Mouse (Mus musculus): ENCODE measurements around the gene Rgma. TPM values are rescaled to one million over a fixed set of nuclear protein-coding genes. Genes with fewer than 3 reads are reported as not detected.

The Rgma gene
- polyA plus RNA-seq, 1 experiment = 4.7 TPM

DNA sequence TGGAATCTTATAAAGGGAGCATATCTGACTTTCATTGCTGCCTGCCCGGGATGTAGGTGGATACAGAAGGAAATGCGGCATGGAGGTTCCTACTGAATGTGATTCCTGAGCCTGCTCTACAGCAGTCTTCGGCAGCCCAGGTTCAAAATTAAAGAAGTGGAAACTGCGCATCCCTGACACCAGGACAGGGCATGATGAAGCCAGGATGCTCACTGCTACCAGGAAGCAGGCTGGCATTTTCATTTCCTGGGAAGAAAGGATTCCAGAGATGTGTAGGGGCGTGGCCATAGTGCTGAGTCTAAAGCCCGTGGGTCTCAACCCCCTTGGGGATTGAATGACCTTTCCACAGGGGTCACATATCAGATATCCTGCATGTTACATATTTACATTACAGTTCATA, 2.7 kb downstream of the Rgma start:
- no peaks in the 10 kb centered on the region for H3K36me3 ChIP-seq (ENCODE audit: control insufficient read depth, insufficient read depth, low read length)
- no peak overlapping the region for H3K27ac ChIP-seq (ENCODE audit: insufficient read depth, low read length)
- DNase-seq (ENCODE audit: low read depth in 1 of 2, low spot score in 2 of 2) = no peak
- peaks cover 5% of the 10 kb centered on the region; the same call in 1 of the 2 replicates for H3K4me1 ChIP-seq (ENCODE audit: control insufficient read depth, insufficient read depth, insufficient read length)
- WGBS = 75% methylated on average over 6 of the region's 6 CpGs
- no peak for TF ChIP-seq CTCF (IDR thresholded peaks at IDR 0.05; ENCODE audit: extremely low read depth, insufficient read depth, insufficient read length, insufficient replicate concordance)
- peaks cover 13% of the 10 kb centered on the region; the same call in 1 of the 2 replicates for H3K27me3 ChIP-seq (ENCODE audit: control insufficient read depth, insufficient read depth, low read length)
- no peak overlapping the region for H3K4me3 ChIP-seq (ENCODE audit: extremely low read depth, insufficient read depth, insufficient read length)

DNA sequence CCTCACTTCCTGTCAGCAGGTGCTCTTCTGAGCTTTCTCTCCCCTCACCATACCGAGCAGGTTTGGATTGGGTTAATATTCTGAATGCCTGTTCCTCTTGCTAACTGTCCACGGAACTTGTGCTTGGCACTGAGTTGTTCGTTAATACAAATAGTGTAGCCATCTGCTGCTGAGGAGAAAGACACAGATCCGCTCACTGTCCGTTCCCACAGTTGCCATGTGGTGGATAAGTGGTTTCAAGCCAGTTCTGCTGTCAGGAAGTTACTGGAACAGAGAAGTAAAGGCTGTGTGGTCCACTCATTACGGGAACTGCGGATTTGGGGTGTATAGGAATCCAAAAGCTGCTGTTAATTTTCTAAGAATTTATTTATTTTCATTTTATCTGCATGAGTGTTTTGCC, 7.5 kb downstream of the Rgma start:
- Histone ChIP-seq H3K4me1 (ENCODE audit: control insufficient read depth, insufficient read depth, insufficient read length) (no peaks in the 10 kb centered on the region), H3K27me3 (ENCODE audit: control insufficient read depth, insufficient read depth, low read length) (no peaks in the 10 kb centered on the region), H3K4me3 (ENCODE audit: extremely low read depth, insufficient read depth, insufficient read length) (no peak overlapping the region), H3K27ac (ENCODE audit: insufficient read depth, low read length) (no peak overlapping the region), H3K36me3 (ENCODE audit: control insufficient read depth, insufficient read depth, low read length) (no peaks in the 10 kb centered on the region)
- TF ChIP-seq POLR2A (IDR thresholded peaks at IDR 0.05; ENCODE audit: low read depth, low read length) (no peak), CTCF (IDR thresholded peaks at IDR 0.05; ENCODE audit: extremely low read depth, insufficient read depth, insufficient read length, insufficient replicate concordance) (no peak)
- 80% methylated on average over 7 of the region's 7 CpGs for WGBS
- no peak for DNase-seq (ENCODE audit: low read depth in 1 of 2, low spot score in 2 of 2)

DNA sequence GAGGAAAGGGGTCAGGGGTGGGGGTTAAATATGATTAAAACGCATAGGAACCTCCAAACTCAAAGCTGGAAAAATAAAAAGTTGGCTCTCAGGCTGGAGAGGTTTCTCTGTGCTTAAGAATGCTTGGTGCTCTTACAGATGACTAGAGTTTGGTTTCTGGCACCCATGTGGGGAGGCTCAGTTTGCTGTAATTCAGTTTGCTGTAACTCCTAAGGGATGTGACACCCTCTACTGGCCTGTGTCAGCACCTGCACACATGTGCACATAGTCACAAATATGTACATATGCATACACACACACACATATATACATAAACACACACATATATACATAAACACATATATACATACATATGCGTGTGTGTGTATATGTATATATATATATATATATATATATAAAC, 13.6 kb downstream of the Rgma start:
- no peak for DNase-seq (ENCODE audit: low read depth in 1 of 2, low spot score in 2 of 2)
- H3K36me3 ChIP-seq (ENCODE audit: control insufficient read depth, insufficient read depth, low read length) = no peaks in the 10 kb centered on the region
- no peaks in the 10 kb centered on the region for H3K4me1 ChIP-seq (ENCODE audit: control insufficient read depth, insufficient read depth, insufficient read length)
- WGBS = 79% methylated on average over 2 of the region's 2 CpGs
- no peak overlapping the region for H3K27ac ChIP-seq (ENCODE audit: insufficient read depth, low read length)
- H3K4me3 ChIP-seq (ENCODE audit: extremely low read depth, insufficient read depth, insufficient read length) = no peak overlapping the region
- peaks cover 14% of the 10 kb centered on the region for H3K27me3 ChIP-seq (ENCODE audit: control insufficient read depth, insufficient read depth, low read length)
- TF ChIP-seq POLR2A (IDR thresholded peaks at IDR 0.05; ENCODE audit: low read depth, low read length) (no peak), CTCF (IDR thresholded peaks at IDR 0.05; ENCODE audit: extremely low read depth, insufficient read depth, insufficient read length, insufficient replicate concordance) (no peak)

DNA sequence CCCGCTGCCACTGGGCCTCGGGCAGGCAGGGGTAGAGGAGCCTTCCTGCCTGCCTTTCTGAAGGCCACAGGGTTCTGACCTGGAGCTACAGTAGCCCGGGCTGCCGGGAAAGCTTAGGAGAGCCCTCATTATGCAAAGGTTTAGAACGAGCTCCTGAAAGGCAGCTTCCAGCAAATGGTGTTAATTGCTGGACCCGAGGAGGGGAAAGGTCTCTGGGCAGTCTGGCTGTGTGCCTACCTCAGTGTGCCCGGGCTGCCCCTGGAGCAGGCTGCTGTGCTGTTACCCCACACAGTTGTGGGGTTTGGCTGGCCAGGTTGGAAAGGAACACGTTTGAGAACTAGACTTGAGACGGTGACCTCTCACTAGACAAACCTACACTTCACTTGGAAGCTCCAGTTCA, 14.1 kb downstream of the Rgma start:
- peaks cover 14% of the 10 kb centered on the region for H3K27me3 ChIP-seq (ENCODE audit: control insufficient read depth, insufficient read depth, low read length)
- no peaks in the 10 kb centered on the region for H3K4me1 ChIP-seq (ENCODE audit: control insufficient read depth, insufficient read depth, insufficient read length)
- H3K4me3 ChIP-seq (ENCODE audit: extremely low read depth, insufficient read depth, insufficient read length) = no peak overlapping the region
- no peak for DNase-seq (ENCODE audit: low read depth in 1 of 2, low spot score in 2 of 2)
- no peaks in the 10 kb centered on the region for H3K36me3 ChIP-seq (ENCODE audit: control insufficient read depth, insufficient read depth, low read length)
- no peak for TF ChIP-seq CTCF (IDR thresholded peaks at IDR 0.05; ENCODE audit: extremely low read depth, insufficient read depth, insufficient read length, insufficient replicate concordance)
- no peak for TF ChIP-seq POLR2A (IDR thresholded peaks at IDR 0.05; ENCODE audit: low read depth, low read length)
- no peak overlapping the region for H3K27ac ChIP-seq (ENCODE audit: insufficient read depth, low read length)
- WGBS = 21% methylated on average over 9 of the region's 9 CpGs

DNA sequence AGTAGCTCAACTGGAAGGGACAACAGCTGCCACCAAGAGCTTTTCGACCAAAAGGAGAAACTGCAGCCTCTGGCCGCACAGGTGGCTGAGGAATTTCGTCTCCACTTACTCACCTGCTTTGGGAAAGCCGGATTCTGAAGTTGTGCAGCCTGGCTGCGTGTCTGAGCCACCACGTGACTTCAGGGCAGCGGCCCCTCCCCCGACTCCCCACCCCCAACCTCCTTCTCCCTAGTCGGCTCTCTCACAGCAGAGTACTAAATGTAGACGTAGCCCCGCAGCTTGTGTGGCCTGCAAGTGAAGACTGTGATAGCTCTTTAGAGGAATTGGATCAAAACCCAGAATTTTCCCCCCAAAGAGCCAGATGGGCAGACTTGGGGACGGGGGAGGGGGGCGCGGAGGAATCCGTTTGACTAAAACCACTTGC, 14.6 kb downstream of the Rgma start:
- no peak for TF ChIP-seq POLR2A (IDR thresholded peaks at IDR 0.05; ENCODE audit: low read depth, low read length)
- WGBS = 8% methylated on average over 15 of the region's 15 CpGs
- Histone ChIP-seq H3K27me3 (ENCODE audit: control insufficient read depth, insufficient read depth, low read length) (peaks cover 14% of the 10 kb centered on the region), H3K4me3 (ENCODE audit: extremely low read depth, insufficient read depth, insufficient read length) (no peak overlapping the region), H3K4me1 (ENCODE audit: control insufficient read depth, insufficient read depth, insufficient read length) (no peaks in the 10 kb centered on the region), H3K36me3 (ENCODE audit: control insufficient read depth, insufficient read depth, low read length) (no peaks in the 10 kb centered on the region), H3K27ac (ENCODE audit: insufficient read depth, low read length) (no peak overlapping the region)
- DNase-seq (ENCODE audit: low read depth in 1 of 2, low spot score in 2 of 2) = no peak

DNA sequence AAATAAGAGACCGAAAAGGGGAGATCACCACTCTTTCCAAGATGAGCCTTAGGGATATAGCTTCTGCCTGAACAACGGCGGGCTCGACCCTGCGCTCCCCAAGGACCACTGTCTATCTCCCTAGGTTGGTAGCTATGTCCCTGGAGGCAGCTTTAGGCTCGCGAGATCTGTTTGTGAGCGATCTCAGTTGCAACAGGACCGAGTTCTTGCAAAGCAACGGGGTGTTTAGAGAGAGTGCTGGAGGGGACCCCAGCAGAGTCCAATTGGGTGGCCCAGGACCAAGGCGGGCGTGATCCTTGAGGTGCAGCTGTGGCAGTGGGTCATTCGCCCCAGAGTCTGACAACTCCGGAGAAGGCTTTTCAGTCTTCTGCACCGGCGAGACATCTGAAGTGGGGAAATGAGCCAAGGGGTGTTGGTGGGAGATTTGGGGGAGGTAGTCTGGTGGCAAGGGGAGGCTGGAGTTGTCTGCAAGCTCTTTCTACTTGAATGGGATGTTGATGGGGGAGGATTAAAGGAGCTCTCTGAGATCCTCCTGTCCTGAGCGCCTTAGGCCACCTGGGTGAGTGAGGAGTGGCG, 15.2 kb downstream of the Rgma start:
- Histone ChIP-seq H3K36me3 (ENCODE audit: control insufficient read depth, insufficient read depth, low read length) (no peaks in the 10 kb centered on the region), H3K4me3 (ENCODE audit: extremely low read depth, insufficient read depth, insufficient read length) (no peak overlapping the region), H3K27ac (ENCODE audit: insufficient read depth, low read length) (no peak overlapping the region), H3K4me1 (ENCODE audit: control insufficient read depth, insufficient read depth, insufficient read length) (no peaks in the 10 kb centered on the region), H3K27me3 (ENCODE audit: control insufficient read depth, insufficient read depth, low read length) (peaks cover 14% of the 10 kb centered on the region)
- no peak for TF ChIP-seq POLR2A (IDR thresholded peaks at IDR 0.05; ENCODE audit: low read depth, low read length)
- TF ChIP-seq CTCF (IDR thresholded peaks at IDR 0.05; ENCODE audit: extremely low read depth, insufficient read depth, insufficient read length, insufficient replicate concordance) = no peak
- WGBS = 12% methylated on average over 18 of the region's 18 CpGs
- no peak for DNase-seq (ENCODE audit: low read depth in 1 of 2, low spot score in 2 of 2)

DNA sequence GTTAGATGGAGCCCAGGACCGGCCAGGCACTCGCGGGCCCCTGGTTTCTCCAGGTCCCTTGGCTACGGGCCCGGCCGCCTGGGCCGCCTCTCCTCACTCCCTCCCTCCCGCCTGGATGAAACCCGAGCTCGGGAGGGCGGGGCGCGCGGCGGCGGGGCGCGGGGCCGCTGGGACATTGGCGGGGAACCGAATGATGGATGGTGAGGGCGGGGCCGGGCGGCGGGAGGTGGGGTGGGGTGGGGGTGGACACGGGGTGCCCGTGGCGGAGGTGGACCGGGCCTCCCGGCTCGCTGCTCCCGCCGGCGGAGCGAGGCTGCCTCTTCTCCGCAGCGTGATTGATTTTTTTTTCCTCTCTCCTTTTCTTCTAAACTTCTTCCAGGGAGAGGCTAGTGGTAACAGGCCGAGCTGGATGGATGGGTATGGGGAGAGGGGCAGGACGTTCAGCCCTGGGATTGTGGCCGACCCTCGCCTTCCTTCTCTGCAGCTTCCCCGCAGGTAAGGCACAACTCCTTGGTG, 15.8 kb downstream of the Rgma start:
- no peaks in the 10 kb centered on the region for H3K4me1 ChIP-seq (ENCODE audit: control insufficient read depth, insufficient read depth, insufficient read length)
- peaks cover 14% of the 10 kb centered on the region for H3K27me3 ChIP-seq (ENCODE audit: control insufficient read depth, insufficient read depth, low read length)
- peak overlapping the region; percentile 43; the same call in 1 of the 2 replicates for H3K4me3 ChIP-seq (ENCODE audit: extremely low read depth, insufficient read depth, insufficient read length)
- WGBS = 1% methylated on average over 37 of the region's 42 CpGs
- no peaks in the 10 kb centered on the region for H3K36me3 ChIP-seq (ENCODE audit: control insufficient read depth, insufficient read depth, low read length)
- no peak for DNase-seq (ENCODE audit: low read depth in 1 of 2, low spot score in 2 of 2)
- TF ChIP-seq CTCF (IDR thresholded peaks at IDR 0.05; ENCODE audit: extremely low read depth, insufficient read depth, insufficient read length, insufficient replicate concordance) = no peak
- no peak for TF ChIP-seq POLR2A (IDR thresholded peaks at IDR 0.05; ENCODE audit: low read depth, low read length)
- H3K27ac ChIP-seq (ENCODE audit: insufficient read depth, low read length) = peak overlapping the region; percentile 41; the same call in 1 of the 2 replicates
